Comparison of ENCODE assay signal across 50 mouse cellular contexts in the genomic region with DNA sequence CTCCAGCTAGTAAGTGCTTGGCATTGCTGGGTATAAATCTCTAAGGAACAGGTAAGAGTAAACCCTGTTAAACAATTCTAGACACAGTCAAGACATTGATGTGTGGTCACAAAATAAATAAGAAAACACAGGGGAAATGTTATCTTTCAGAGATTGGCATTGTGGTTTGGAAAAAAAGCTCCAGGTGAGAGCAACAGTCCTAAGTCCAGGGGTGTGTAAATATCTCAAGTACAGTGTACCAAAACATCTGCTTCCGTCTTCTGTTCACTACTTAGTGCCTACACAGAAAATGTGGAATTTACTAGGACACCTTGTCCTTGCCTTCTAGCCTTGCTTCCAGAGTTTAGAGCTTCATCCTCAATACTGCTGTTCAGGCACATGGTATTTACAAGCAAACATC. TPM values are rescaled to one million over a fixed set of nuclear protein-coding genes. Genes with fewer than 3 reads are reported as not detected.
"Had no signal": no experiment of that assay in that cellular context is flagged by ENCODE, and none has a peak within 500 bp of the region (broad histone marks: within the 10 kb centered on the region; RNA-seq: fewer than 3 reads in every experiment).

No protein-coding gene starts in this region.

- H3K9ac ChIP-seq: heart, embryonic 12.5 days; heart, embryonic 13.5 days; heart, embryonic 15.5 days; hindbrain, embryonic 12.5 days; hindbrain, embryonic 13.5 days; hindbrain, embryonic 14.5 days; hindbrain, embryonic 15.5 days; intestine, embryonic 15.5 days; kidney, embryonic 15.5 days had no signal

- H3K4me3 ChIP-seq: heart, embryonic 10.5 days; heart, embryonic 12.5 days; heart, embryonic 13.5 days; heart, embryonic 15.5 days; hindbrain, embryonic 10.5 days; hindbrain, embryonic 12.5 days; hindbrain, embryonic 13.5 days; hindbrain, embryonic 15.5 days; intestine, embryonic 15.5 days; kidney, embryonic 15.5 days; layer of hippocampus, adult 2 months had no signal

- H3K27ac ChIP-seq: heart, embryonic 10.5 days; heart, embryonic 13.5 days; heart, embryonic 15.5 days; hindbrain, embryonic 10.5 days; hindbrain, embryonic 12.5 days; hindbrain, embryonic 13.5 days; hindbrain, embryonic 14.5 days; hindbrain, embryonic 15.5 days; hindbrain, postnatal 0 days; intestine, embryonic 15.5 days; kidney, embryonic 15.5 days; kidney, postnatal 0 days; layer of hippocampus, adult 2 months had no signal

- H3K36me3 ChIP-seq: heart, embryonic 10.5 days; heart, embryonic 12.5 days; heart, embryonic 13.5 days; heart, embryonic 15.5 days; hindbrain, embryonic 10.5 days; hindbrain, embryonic 12.5 days; hindbrain, embryonic 13.5 days; hindbrain, embryonic 15.5 days; intestine, embryonic 15.5 days; kidney, embryonic 15.5 days had no signal

- H3K27me3 ChIP-seq: heart, embryonic 12.5 days; heart, embryonic 13.5 days; heart, embryonic 15.5 days; hindbrain, embryonic 12.5 days; hindbrain, embryonic 13.5 days; hindbrain, embryonic 15.5 days; intestine, embryonic 15.5 days; kidney, embryonic 15.5 days had no signal

- H3K4me1 ChIP-seq: heart, embryonic 10.5 days; heart, embryonic 12.5 days; heart, embryonic 13.5 days; heart, embryonic 15.5 days; hindbrain, embryonic 10.5 days; hindbrain, embryonic 12.5 days; hindbrain, embryonic 13.5 days; hindbrain, embryonic 15.5 days; intestine, embryonic 15.5 days; kidney, embryonic 15.5 days had no signal

- DNase-seq: heart, postnatal 10 days; heart, postnatal 14 days; heart, postnatal 36 days; heart, postnatal 4 days; kidney, adult 11 months; kidney, adult 18-20 months; kidney, adult 2 months; kidney, adult 8-10 months; kidney, adult 9 months; kidney, postnatal 10 days; kidney, postnatal 14 days; kidney, postnatal 25 days; kidney, postnatal 36 days; kidney, postnatal 4 days; layer of hippocampus, adult 9-11 months; layer of hippocampus, postnatal 36 days had no signal

- ATAC-seq: hindbrain, embryonic 16.5 days; hindbrain, postnatal 0 days; inflammation-experienced regulatory T-cells, adult 6 months; intestine, embryonic 15.5 days; intestine, embryonic 16.5 days; intestine, postnatal 0 days had no signal

- H3K9me3 ChIP-seq: heart, embryonic 10.5 days; heart, embryonic 12.5 days; heart, embryonic 13.5 days; heart, embryonic 15.5 days; hindbrain, embryonic 10.5 days; hindbrain, embryonic 12.5 days; hindbrain, embryonic 13.5 days; hindbrain, embryonic 15.5 days; intestine, embryonic 15.5 days; kidney, embryonic 15.5 days had no signal

- H3K4me2 ChIP-seq: heart, embryonic 11.5 days; heart, embryonic 12.5 days; heart, embryonic 13.5 days; heart, embryonic 15.5 days; hindbrain, embryonic 12.5 days; hindbrain, embryonic 13.5 days; hindbrain, embryonic 14.5 days; hindbrain, embryonic 15.5 days; intestine, embryonic 15.5 days; kidney, embryonic 15.5 days had no signal

RNA-seq across cellular contexts. Expression of a gene that starts 3.1 kb away (rescaled TPM):
- total RNA-seq: heart, postnatal 10 days; heart, postnatal 14 days; heart, postnatal 25 days; heart, postnatal 36 days; heart, postnatal 4 days; hematopoietic stem cell, adult 5-6 weeks; hindbrain, postnatal 0 days; layer of hippocampus, adult 2 months; layer of hippocampus, adult 8-10 months; layer of hippocampus, postnatal 10 days; layer of hippocampus, postnatal 14 days; layer of hippocampus, postnatal 25 days; layer of hippocampus, postnatal 36 days; left cerebral cortex, adult 18-20 months had no signal
- polyA plus RNA-seq: heart, embryonic 10.5 days; heart, embryonic 11.5 days; heart, embryonic 12.5 days; heart, embryonic 13.5 days; heart, embryonic 14.5 days; heart, embryonic 15.5 days; heart, embryonic 16.5 days; heart, postnatal 0 days; hindbrain, embryonic 10.5 days; hindbrain, embryonic 11.5 days; hindbrain, embryonic 12.5 days; hindbrain, embryonic 13.5 days; hindbrain, embryonic 14.5 days; hindbrain, embryonic 15.5 days; hindbrain, postnatal 0 days; inflammation-experienced regulatory T-cells, adult 6 months; intestine, embryonic 14.5 days; intestine, embryonic 15.5 days; intestine, embryonic 16.5 days; intestine, postnatal 0 days; kidney, adult 2 months; kidney, embryonic 14.5 days; kidney, embryonic 15.5 days; kidney, embryonic 16.5 days; kidney, postnatal 0 days; large intestine, adult 2 months had no signal

RNA-seq across cellular contexts. Expression of a gene that starts 7.4 kb away (rescaled TPM):
- total RNA-seq: heart, postnatal 10 days; heart, postnatal 14 days; heart, postnatal 25 days; heart, postnatal 36 days; heart, postnatal 4 days; hematopoietic stem cell, adult 5-6 weeks; hindbrain, postnatal 0 days; layer of hippocampus, adult 2 months; layer of hippocampus, adult 8-10 months; layer of hippocampus, postnatal 10 days; layer of hippocampus, postnatal 14 days; layer of hippocampus, postnatal 25 days; layer of hippocampus, postnatal 36 days; left cerebral cortex, adult 18-20 months had no signal
- polyA plus RNA-seq: heart, embryonic 10.5 days; heart, embryonic 11.5 days; heart, embryonic 12.5 days; heart, embryonic 13.5 days; heart, embryonic 14.5 days; heart, embryonic 15.5 days; heart, embryonic 16.5 days; heart, postnatal 0 days; hindbrain, embryonic 10.5 days; hindbrain, embryonic 11.5 days; hindbrain, embryonic 12.5 days; hindbrain, embryonic 13.5 days; hindbrain, embryonic 14.5 days; hindbrain, embryonic 15.5 days; hindbrain, embryonic 16.5 days; hindbrain, postnatal 0 days; inflammation-experienced regulatory T-cells, adult 6 months; intestine, embryonic 14.5 days; intestine, embryonic 15.5 days; intestine, embryonic 16.5 days; intestine, postnatal 0 days; kidney, adult 2 months; kidney, embryonic 14.5 days; kidney, embryonic 15.5 days; kidney, embryonic 16.5 days; kidney, postnatal 0 days; large intestine, adult 2 months had no signal

RNA-seq across cellular contexts. Expression of a gene that starts 36.9 kb away (rescaled TPM):
- total RNA-seq: heart, postnatal 10 days; heart, postnatal 14 days; heart, postnatal 25 days; heart, postnatal 36 days; heart, postnatal 4 days; hematopoietic stem cell, adult 5-6 weeks; hindbrain, postnatal 0 days; layer of hippocampus, adult 2 months; layer of hippocampus, adult 8-10 months; layer of hippocampus, postnatal 10 days; layer of hippocampus, postnatal 14 days; layer of hippocampus, postnatal 25 days; layer of hippocampus, postnatal 36 days; left cerebral cortex, adult 18-20 months had no signal
- polyA plus RNA-seq: heart, embryonic 10.5 days; heart, embryonic 11.5 days; heart, embryonic 12.5 days; heart, embryonic 13.5 days; heart, embryonic 14.5 days; heart, embryonic 15.5 days; heart, embryonic 16.5 days; heart, postnatal 0 days; hindbrain, embryonic 10.5 days; hindbrain, embryonic 11.5 days; hindbrain, embryonic 12.5 days; hindbrain, embryonic 13.5 days; hindbrain, embryonic 14.5 days; hindbrain, embryonic 15.5 days; hindbrain, embryonic 16.5 days; hindbrain, postnatal 0 days; inflammation-experienced regulatory T-cells, adult 6 months; intestine, embryonic 14.5 days; intestine, embryonic 15.5 days; intestine, embryonic 16.5 days; intestine, postnatal 0 days; kidney, adult 2 months; kidney, embryonic 14.5 days; kidney, embryonic 15.5 days; kidney, embryonic 16.5 days; kidney, postnatal 0 days had no signal
